In the genomic region with DNA sequence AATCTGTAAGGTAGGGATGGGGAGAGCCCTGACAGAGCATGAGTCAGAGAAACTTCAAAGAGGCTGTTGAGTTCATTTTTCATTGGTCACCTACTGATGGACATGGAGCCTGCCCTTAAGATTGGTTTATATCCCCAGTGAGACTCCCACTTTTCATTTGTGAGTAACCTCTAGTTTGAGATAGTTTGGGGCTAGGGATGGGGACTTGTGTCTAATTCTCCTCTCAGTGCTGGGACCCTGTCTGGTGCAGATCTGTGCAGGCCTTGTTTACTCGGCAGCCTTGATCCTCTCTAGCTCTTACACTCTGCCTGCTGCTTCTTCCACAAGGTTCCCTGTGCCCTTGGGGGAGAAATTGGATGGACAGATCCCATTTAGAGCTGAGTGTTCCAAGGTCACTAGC, we compare ENCODE assay signal across 22 mouse cellular contexts. TPM values are rescaled to one million over a fixed set of nuclear protein-coding genes. Genes with fewer than 3 reads are reported as not detected.
A peak's percentile ranks its signal among the peaks of the same experiment; 100 is the strongest.
DNase-seq lines count a peak whose midpoint lies in the region; ATAC-seq lines count a peak whose summit lies in the region.
"Had no signal": no experiment of that assay in that cellular context is flagged by ENCODE, and none has a peak within 500 bp of the region (broad histone marks: within the 10 kb centered on the region; RNA-seq: fewer than 3 reads in every experiment).

No protein-coding gene starts in this region.

- no peaks in the 10 kb centered on the region for H3K9me3 ChIP-seq in megakaryocyte, embryonic 14.5 days
- H3K9me3 ChIP-seq: G1E had no signal

- ATAC-seq in megakaryocyte, adult 5-6 weeks (ENCODE audit: poor library complexity, severe bottlenecking): no peak
- ATAC-seq: activated CD4-positive, CD25-positive, alpha-beta regulatory T cell, adult 4 months; CD4-positive, CD25-positive, alpha-beta regulatory T cell, adult 4 months; Patski had no signal

- H3K4me1 ChIP-seq in megakaryocyte, embryonic 14.5 days: peaks cover 50% of the 10 kb centered on the region

- no peaks in the 10 kb centered on the region for H3K27me3 ChIP-seq in megakaryocyte, embryonic 14.5 days (replicated peaks)
- H3K27me3 ChIP-seq: CH12.LX, Patski had no signal

- H3K4me3 ChIP-seq in megakaryocyte, embryonic 14.5 days (replicated peaks): peak overlapping the region; percentile 1

- DNase-seq in adrenal gland, adult (ENCODE audit: inconsistent age in 2 of 2, low spot score in 1 of 2): peak; percentile 54 to 78
- DNase-seq in adrenal gland, adult 18-20 months (ENCODE audit: low spot score in 2 of 2): no peak
- DNase-seq in adrenal gland, adult 2 months: peak; percentile 40
- DNase-seq in adrenal gland, postnatal 10 days: no peak
- DNase-seq: adrenal gland, adult 8-10 months; adrenal gland, postnatal 14 days; adrenal gland, postnatal 25 days; B cell, adult 2 months; cerebellum, adult 11 months; cerebellum, adult 11-12 months; cerebellum, adult 18-20 months; cerebellum, adult 2 months; cerebellum, adult 8-10 months; cerebellum, adult 9-10 months; cerebellum, adult 9-11 months had no signal

- peaks cover 6% of the 10 kb centered on the region for H3K36me3 ChIP-seq in megakaryocyte, embryonic 14.5 days (replicated peaks; ENCODE audit: low read length)

RNA-seq across cellular contexts. Expression of a gene that starts 34.1 kb away (rescaled TPM):
- 100 to 1,000 TPM; 105 to 131 TPM for total RNA-seq in adrenal gland, adult 18-20 months (2021)
- 100 to 1,000 TPM; 125 to 145 TPM for total RNA-seq in adrenal gland, adult 2 months (2021)
- 80.0 and 113 TPM in 2 replicates for polyA plus RNA-seq in adrenal gland, adult 2 months (2012; rRNA removed)
- 100 to 1,000 TPM in 1 of 2 experiments, 10 to 100 TPM in 1; 92.2 to 106 TPM for total RNA-seq in adrenal gland, postnatal 10 days (2021)
- polyA plus RNA-seq in megakaryocyte, embryonic 14.5 days (2012; ENCODE audit: insufficient read depth, low replicate concordance): 8.0 and 14.1 TPM in 2 replicates
- 59.3 and 60.3 TPM in 2 replicates for total RNA-seq in megakaryocyte, adult 5-6 weeks (2015)
- 163 and 173 TPM in 2 replicates for total RNA-seq in megakaryocyte, adult 5-6 weeks (2017)

RNA-seq across cellular contexts. Expression of a gene that starts 59.7 kb away (rescaled TPM):
- total RNA-seq in adrenal gland, adult 18-20 months (2021): 10 to 100 TPM; 14.8 to 18.7 TPM
- total RNA-seq in adrenal gland, adult 2 months (2021): 10 to 100 TPM; 15.4 to 17.2 TPM
- 40.8 and 43.3 TPM in 2 replicates for polyA plus RNA-seq in adrenal gland, adult 2 months (2012; rRNA removed)
- total RNA-seq in adrenal gland, postnatal 10 days (2021): 10 to 100 TPM; 12.3 to 14.3 TPM
- 19.1 and 25.2 TPM in 2 replicates for polyA plus RNA-seq in megakaryocyte, embryonic 14.5 days (2012; ENCODE audit: insufficient read depth, low replicate concordance)
- total RNA-seq in megakaryocyte, adult 5-6 weeks (2015): 6.1 and 6.7 TPM in 2 replicates
- 12.2 and 14.1 TPM in 2 replicates for total RNA-seq in megakaryocyte, adult 5-6 weeks (2017)

Comparison
In these comparisons a context has a peak if more than half of its experiments do, and no peak if none do; other contexts are left out.
1. DNase-seq: peak in adrenal gland, adult (2 of 2) and adrenal gland, adult 2 months (single experiment); none in adrenal gland, adult 18-20 months (0 of 2) and adrenal gland, postnatal 10 days (single experiment).